Mouse (Mus musculus) forebrain, embryonic 11.5 days (tissue): ENCODE measurements at regions not wholly inside any gene's neighbourhood (a gene's known extent, or its start where the extent isn't known, plus 50 kb on each side); places are given as distances from the start of the nearest gene placed in this dataset.

ENCODE experiments used
- ATAC-seq: fragments of 200-750 bp; cut with Nextera tagmentation; replicated peaks from 2 replicates; pipeline ENCODE4 v1.8.0; 2017; ENCODE audit warnings: moderate TSS enrichment; ENCODE audit not compliant: low FRiP score
- DNase-seq: peaks from one replicate; pipeline ENCODE4 v3.0.0-alpha.2; 2017; ENCODE audit warnings: low spot score
- H3K27ac ChIP-seq: fragments of 300-500 bp; sonication (generic); 2 replicates; pipeline ENCODE4 v1.5.1; 2014; ENCODE audit warnings: low read depth, low read length
- H3K27me3 ChIP-seq: fragments of 300-500 bp; sonication (generic); 2 replicates; pipeline ENCODE4 v1.6.1; 2014; ENCODE audit warnings: mild to moderate bottlenecking, low read length, mixed read lengths; ENCODE audit not compliant: control insufficient read depth, insufficient read depth
- H3K36me3 ChIP-seq: fragments of 300-500 bp; sonication (generic); 2 replicates; pipeline ENCODE4 v1.6.1; 2014; ENCODE audit warnings: mild to moderate bottlenecking, low read length, moderate library complexity, mixed read lengths; ENCODE audit not compliant: control insufficient read depth, insufficient read depth
- H3K4me1 ChIP-seq: fragments of 300-500 bp; sonication (generic); replicated peaks from 2 replicates; pipeline ENCODE4 v1.6.1; 2014; ENCODE audit warnings: low read length, mixed read lengths; ENCODE audit not compliant: control insufficient read depth, insufficient read depth
- H3K4me2 ChIP-seq: fragments of 300-500 bp; sonication (generic); 2 replicates; pipeline ENCODE4 v1.6.1; 2014; ENCODE audit warnings: low read depth, mild to moderate bottlenecking, low read length, moderate library complexity, mixed read lengths; ENCODE audit not compliant: severe bottlenecking
- H3K4me3 ChIP-seq: fragments of 300-500 bp; sonication (generic); 2 replicates; pipeline ENCODE4 v1.5.1; 2014; ENCODE audit warnings: low read depth, low read length
- H3K9ac ChIP-seq: fragments of 300-500 bp; sonication (generic); 2 replicates; pipeline ENCODE4 v1.6.1; 2014; ENCODE audit warnings: low read length
- H3K9me3 ChIP-seq: fragments of 300-500 bp; sonication (generic); 2 replicates; pipeline ENCODE4 v1.6.1; 2016; ENCODE audit warnings: low read length, mixed read lengths; ENCODE audit not compliant: control insufficient read depth
- WGBS: fragments of 180-500 bp; shearing (Covaris S2); extraction: QIAGEN DNeasy Blood & Tissue Kit; methylation state at CpG from one replicate; pipeline ENCODE4 v1.1.7; 2014; 5-methylcytosine and 5-hydroxymethylcytosine counted together

- WGBS: 84% methylated on average over 5 of the region's 5 CpGs
- no peak overlapping the region for H3K4me2 ChIP-seq
- no peak for DNase-seq
Measured at GRCm38 (mm10) chr2:21053596-21053995, 84.9 kb upstream of the Arhgap21 start.

GRCm38 (mm10) chr2:21048996-21049395 lies 80.3 kb upstream of the Arhgap21 start:
- no peak for ATAC-seq
- H3K36me3 ChIP-seq: no peaks in the 10 kb centered on the region

More at GRCm38 (mm10) chr2:21053596-21053995, 84.9 kb upstream of the Arhgap21 start:
- Histone ChIP-seq H3K27me3 (no peaks in the 10 kb centered on the region), H3K36me3 (no peaks in the 10 kb centered on the region), H3K9ac (no peak overlapping the region), H3K27ac (no peak overlapping the region), H3K9me3 (no peaks in the 10 kb centered on the region), H3K4me1 (no peaks in the 10 kb centered on the region), H3K4me3 (no peak overlapping the region)
- ATAC-seq: no peak

GRCm38 (mm10) chr2:21048226-21048625 lies 79.5 kb upstream of the Arhgap21 start:
- ATAC-seq (no peak), DNase-seq (peak; percentile 11)
- Histone ChIP-seq H3K27ac (no peak overlapping the region), H3K4me3 (no peak overlapping the region), H3K9ac (no peak overlapping the region), H3K36me3 (no peaks in the 10 kb centered on the region), H3K27me3 (no peaks in the 10 kb centered on the region), H3K4me1 (peaks cover 17% of the 10 kb centered on the region; the same call in 1 of the 2 replicates), H3K4me2 (no peak overlapping the region), H3K9me3 (no peaks in the 10 kb centered on the region)
- 86% methylated on average over 6 of the region's 6 CpGs for WGBS

More at GRCm38 (mm10) chr2:21048996-21049395, 80.3 kb upstream of the Arhgap21 start:
- no peak overlapping the region for H3K27ac ChIP-seq
- H3K4me1 ChIP-seq: peaks cover 14% of the 10 kb centered on the region; the same call in 1 of the 2 replicates
- peak; percentile 38 for DNase-seq
- WGBS: 73% methylated on average over 5 of the region's 5 CpGs
- no peak overlapping the region for H3K4me2 ChIP-seq
- no peak overlapping the region for H3K9ac ChIP-seq
- H3K9me3 ChIP-seq: no peaks in the 10 kb centered on the region
- no peaks in the 10 kb centered on the region for H3K27me3 ChIP-seq
- no peak overlapping the region for H3K4me3 ChIP-seq

- H3K9ac ChIP-seq: no peak overlapping the region
- no peak overlapping the region for H3K4me3 ChIP-seq
- H3K4me2 ChIP-seq: no peak overlapping the region
- H3K9me3 ChIP-seq: no peaks in the 10 kb centered on the region
- 42% methylated on average over 9 of the region's 9 CpGs for WGBS
- DNase-seq: peak; percentile 44
- H3K27ac ChIP-seq: no peak overlapping the region
- 0 out of 2 replicates have a peak, but pooled peaks have one; percentile 7 for ATAC-seq
- no peaks in the 10 kb centered on the region for H3K27me3 ChIP-seq
- H3K36me3 ChIP-seq: no peaks in the 10 kb centered on the region
- peaks cover 17% of the 10 kb centered on the region; the same call in 1 of the 2 replicates for H3K4me1 ChIP-seq
Measured at GRCm38 (mm10) chr2:21046503-21047116, 77.9 kb upstream of the Arhgap21 start.

GRCm38 (mm10) chr2:21044781-21045180 lies 76.1 kb upstream of the Arhgap21 start:
- ATAC-seq (no peak), DNase-seq (no peak)
- no peaks in the 10 kb centered on the region for H3K36me3 ChIP-seq
- H3K4me2 ChIP-seq: no peak overlapping the region
- no peaks in the 10 kb centered on the region for H3K9me3 ChIP-seq
- 84% methylated on average over 7 of the region's 7 CpGs for WGBS
- no peak overlapping the region for H3K4me3 ChIP-seq
- peaks cover 17% of the 10 kb centered on the region; the same call in 1 of the 2 replicates for H3K4me1 ChIP-seq
- no peak overlapping the region; the same call in 1 of the 2 replicates for H3K27ac ChIP-seq
- no peaks in the 10 kb centered on the region for H3K27me3 ChIP-seq
- no peak overlapping the region for H3K9ac ChIP-seq

- Histone ChIP-seq H3K27me3 (no peaks in the 10 kb centered on the region), H3K9me3 (no peaks in the 10 kb centered on the region), H3K4me1 (peaks cover 17% of the 10 kb centered on the region; the same call in 1 of the 2 replicates), H3K4me2 (no peak overlapping the region), H3K36me3 (no peaks in the 10 kb centered on the region), H3K4me3 (no peak overlapping the region), H3K9ac (no peak overlapping the region), H3K27ac (peak overlapping the region; percentile 26)
- DNase-seq (peak; percentile 77), ATAC-seq (peak; percentile 96)
- 15% methylated on average over 7 of the region's 7 CpGs for WGBS
Measured at GRCm38 (mm10) chr2:21044007-21044406, 75.3 kb upstream of the Arhgap21 start.

GRCm38 (mm10) chr2:21043302-21043701 lies 74.6 kb upstream of the Arhgap21 start:
- no peak overlapping the region for H3K4me3 ChIP-seq
- WGBS: 33% methylated on average over 4 of the region's 4 CpGs
- no peak overlapping the region for H3K9ac ChIP-seq
- H3K27me3 ChIP-seq: no peaks in the 10 kb centered on the region
- no peaks in the 10 kb centered on the region for H3K36me3 ChIP-seq
- ATAC-seq (no peak), DNase-seq (no peak)
- no peak overlapping the region for H3K27ac ChIP-seq
- no peak overlapping the region for H3K4me2 ChIP-seq
- H3K4me1 ChIP-seq: peaks cover 17% of the 10 kb centered on the region; the same call in 1 of the 2 replicates
- H3K9me3 ChIP-seq: no peaks in the 10 kb centered on the region

- Histone ChIP-seq H3K9me3 (no peaks in the 10 kb centered on the region), H3K27me3 (no peaks in the 10 kb centered on the region), H3K9ac (no peak overlapping the region), H3K36me3 (no peaks in the 10 kb centered on the region), H3K4me2 (no peak overlapping the region), H3K27ac (no peak overlapping the region), H3K4me3 (no peak overlapping the region), H3K4me1 (peaks cover 2% of the 10 kb centered on the region; the same call in 1 of the 2 replicates)
- DNase-seq: no peak
- WGBS: 87% methylated on average over 3 of the region's 3 CpGs
- ATAC-seq: no peak
Measured at GRCm38 (mm10) chr2:21037607-21038006, 68.9 kb upstream of the Arhgap21 start.

GRCm38 (mm10) chr2:21037181-21037580 lies 68.5 kb upstream of the Arhgap21 start:
- H3K4me1 ChIP-seq: peaks cover 2% of the 10 kb centered on the region; the same call in 1 of the 2 replicates
- H3K27ac ChIP-seq: no peak overlapping the region
- no peak overlapping the region for H3K4me2 ChIP-seq
- WGBS: 65% methylated on average over 8 of the region's 8 CpGs
- H3K4me3 ChIP-seq: no peak overlapping the region
- H3K9ac ChIP-seq: no peak overlapping the region
- peak; percentile 55 for ATAC-seq
- no peaks in the 10 kb centered on the region for H3K27me3 ChIP-seq
- no peaks in the 10 kb centered on the region for H3K36me3 ChIP-seq
- no peaks in the 10 kb centered on the region for H3K9me3 ChIP-seq
- no peak for DNase-seq
